Mouse (Mus musculus) liver, embryonic 16.5 days (tissue): ENCODE measurements around the gene 9530053A07Rik. TPM values are rescaled to one million over a fixed set of nuclear protein-coding genes. Genes with fewer than 3 reads are reported as not detected.

Experiments
- ATAC-seq: fragments of 200-750 bp; cut with Nextera tagmentation; 2 replicates; pipeline ENCODE4 v1.8.0; 2017; ENCODE audit warnings: low read depth, mild to moderate bottlenecking, moderate number of reproducible peaks, moderate library complexity
- H3K27ac ChIP-seq: fragments of 300-500 bp; sonication (generic); 2 replicates; pipeline ENCODE4 v1.5.1; 2014; ENCODE audit warnings: mild to moderate bottlenecking, low read length
- H3K27me3 ChIP-seq: fragments of 300-500 bp; sonication (generic); 2 replicates; pipeline ENCODE4 v1.6.1; 2014; ENCODE audit warnings: low read depth, low read length, mixed read lengths; ENCODE audit not compliant: control insufficient read depth, insufficient read depth
- H3K36me3 ChIP-seq: fragments of 300-500 bp; sonication (generic); 2 replicates; pipeline ENCODE4 v1.6.1; 2014; ENCODE audit warnings: mild to moderate bottlenecking; ENCODE audit not compliant: control insufficient read depth, insufficient read depth
- H3K4me1 ChIP-seq: fragments of 300-500 bp; sonication (generic); 2 replicates; pipeline ENCODE4 v1.6.1; 2014; ENCODE audit warnings: low read depth, low read length, mixed read lengths; ENCODE audit not compliant: control insufficient read depth
- H3K4me2 ChIP-seq: fragments of 300-500 bp; sonication (generic); 2 replicates; pipeline ENCODE4 v1.6.1; 2014; ENCODE audit warnings: low read depth, low read length, mixed read lengths
- H3K4me3 ChIP-seq: fragments of 300-500 bp; sonication (generic); 2 replicates; pipeline ENCODE4 v1.5.1; 2014; ENCODE audit warnings: low read depth, mild to moderate bottlenecking, low read length
- H3K9ac ChIP-seq: fragments of 300-500 bp; sonication (generic); 2 replicates; pipeline ENCODE4 v1.6.1; 2014; ENCODE audit warnings: low read depth, low read length
- H3K9me3 ChIP-seq: fragments of 300-500 bp; sonication (generic); replicated peaks from 2 replicates; pipeline ENCODE4 v1.6.1; 2016; ENCODE audit warnings: low read length; ENCODE audit not compliant: control insufficient read depth
- WGBS: fragments of 180-500 bp; shearing (Covaris S2); extraction: QIAGEN DNeasy Blood & Tissue Kit; methylation state at CpG from one replicate; pipeline ENCODE4 v1.1.7; 2014; ENCODE audit not compliant: insufficient replicate concordance; 5-methylcytosine and 5-hydroxymethylcytosine counted together
- polyA plus RNA-seq: library from polyadenylated mRNA; unstranded; fragments of >200 nt; fragmentation: Nextera tagmentation; extraction: Ambion mirVana; gene quantifications from 2 replicates; pipeline ENCODE4 v1.2.1, GENCODE M21; 2015

9530053A07Rik gene
- polyA plus RNA-seq, 1 experiment from 2014 or later, result not detected

DNA sequence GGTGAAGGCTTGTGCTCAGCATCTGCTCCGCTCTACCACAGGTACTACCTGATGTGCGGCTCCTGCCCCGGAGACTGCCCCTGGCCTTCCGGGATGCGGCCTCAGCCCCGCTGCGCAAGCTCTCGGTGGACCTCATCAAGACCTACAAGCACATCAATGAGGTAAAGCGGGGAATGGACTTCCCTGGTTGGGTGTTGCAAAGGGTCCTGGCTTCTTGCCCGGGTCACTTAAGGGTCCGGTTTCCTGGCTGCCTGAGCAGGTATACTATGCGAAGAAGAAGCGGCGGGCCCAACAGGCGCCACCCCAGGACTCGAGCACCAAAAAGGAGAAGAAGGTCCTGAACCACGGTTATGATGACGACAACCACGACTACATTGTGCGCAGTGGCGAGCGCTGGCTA lies 53.1 kb downstream of the 9530053A07Rik start:
- Histone ChIP-seq H3K9ac (no peak overlapping the region), H3K4me2 (no peak overlapping the region), H3K9me3 (no peaks in the 10 kb centered on the region), H3K4me3 (no peak overlapping the region), H3K4me1 (peaks cover 15% of the 10 kb centered on the region), H3K36me3 (peaks cover 51% of the 10 kb centered on the region), H3K27ac (no peak overlapping the region), H3K27me3 (no peaks in the 10 kb centered on the region)
- no peak for ATAC-seq
- 88% methylated on average over 22 of the region's 22 CpGs for WGBS

DNA sequence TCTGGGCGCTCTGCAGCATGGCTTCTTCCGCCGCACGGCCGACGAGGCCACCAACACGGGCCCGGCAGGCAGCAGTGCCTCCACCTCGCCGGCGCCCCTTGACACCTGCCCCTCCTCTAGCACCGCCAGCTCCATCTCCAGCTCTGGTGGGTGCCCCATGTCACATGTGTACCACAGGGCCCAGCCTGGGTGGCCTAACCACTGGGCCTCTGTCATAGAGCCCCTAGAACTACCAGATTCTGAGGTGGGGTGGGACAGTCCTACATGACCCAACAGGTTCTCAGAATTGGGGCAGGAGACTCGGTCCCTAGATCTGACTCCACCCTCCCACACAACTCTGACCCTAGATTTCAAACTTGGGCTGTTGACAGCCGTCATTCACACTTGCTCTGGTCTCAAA lies 56.6 kb downstream of the 9530053A07Rik start:
- Histone ChIP-seq H3K27ac (no peak overlapping the region), H3K9me3 (no peaks in the 10 kb centered on the region), H3K4me3 (no peak overlapping the region), H3K4me2 (no peak overlapping the region), H3K36me3 (peaks cover 45% of the 10 kb centered on the region), H3K4me1 (peaks cover 7% of the 10 kb centered on the region), H3K27me3 (no peaks in the 10 kb centered on the region), H3K9ac (no peak overlapping the region)
- 86% methylated on average over 14 of the region's 14 CpGs for WGBS
- ATAC-seq, result no peak

DNA sequence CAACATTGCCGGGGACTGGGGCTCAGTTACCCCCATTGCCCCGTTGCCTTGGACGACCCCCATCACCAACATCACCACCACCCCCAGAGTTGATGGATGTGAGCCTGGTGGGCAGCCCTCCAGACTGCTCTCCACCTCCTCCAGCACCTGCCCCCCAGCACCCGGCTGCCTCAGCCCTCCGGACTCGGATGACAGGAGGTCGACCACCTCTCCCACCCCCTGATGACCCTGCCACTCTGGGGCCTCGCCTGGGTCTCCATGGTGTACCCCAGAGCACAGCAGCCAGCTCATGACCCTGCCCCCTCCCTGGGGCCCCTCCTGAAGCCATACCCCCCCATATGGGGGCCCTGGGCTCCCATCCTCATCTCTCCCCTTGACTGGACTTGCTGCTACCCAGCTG lies 57.4 kb downstream of the 9530053A07Rik start:
- Histone ChIP-seq H3K4me2 (no peak overlapping the region), H3K9me3 (no peaks in the 10 kb centered on the region), H3K36me3 (peaks cover 42% of the 10 kb centered on the region), H3K4me3 (no peak overlapping the region), H3K4me1 (no peaks in the 10 kb centered on the region; the same call in 1 of the 2 replicates), H3K27ac (no peak overlapping the region), H3K27me3 (no peaks in the 10 kb centered on the region), H3K9ac (no peak overlapping the region)
- 81% methylated on average over 8 of the region's 8 CpGs for WGBS
- no peak for ATAC-seq

DNA sequence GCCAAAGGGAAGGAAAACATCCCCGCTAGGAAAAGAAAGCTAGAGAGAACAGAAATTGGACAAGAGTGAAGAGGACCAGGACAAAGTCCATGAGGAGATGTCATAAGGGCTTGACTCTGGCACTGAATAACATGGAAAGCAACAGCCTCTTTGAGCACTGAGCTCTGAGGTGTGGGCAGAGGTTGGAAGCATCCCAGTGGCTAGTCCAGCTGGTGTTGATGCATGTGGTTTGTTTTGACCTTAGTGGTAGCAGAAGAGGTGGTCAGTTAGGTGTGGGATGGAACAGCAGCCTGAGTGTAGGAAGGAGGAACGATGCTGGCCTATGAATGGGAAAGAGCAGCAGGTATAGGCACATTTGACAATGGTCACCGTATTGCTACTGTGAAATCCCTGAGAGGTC lies 62.2 kb downstream of the 9530053A07Rik start:
- Histone ChIP-seq H3K27ac (no peak overlapping the region), H3K4me3 (no peak overlapping the region), H3K4me1 (no peaks in the 10 kb centered on the region), H3K4me2 (no peak overlapping the region), H3K9ac (no peak overlapping the region), H3K36me3 (peaks cover 6% of the 10 kb centered on the region), H3K27me3 (no peaks in the 10 kb centered on the region), H3K9me3 (no peaks in the 10 kb centered on the region)
- ATAC-seq, result no peak
- WGBS, result 87% methylated on average over 3 of the region's 3 CpGs

DNA sequence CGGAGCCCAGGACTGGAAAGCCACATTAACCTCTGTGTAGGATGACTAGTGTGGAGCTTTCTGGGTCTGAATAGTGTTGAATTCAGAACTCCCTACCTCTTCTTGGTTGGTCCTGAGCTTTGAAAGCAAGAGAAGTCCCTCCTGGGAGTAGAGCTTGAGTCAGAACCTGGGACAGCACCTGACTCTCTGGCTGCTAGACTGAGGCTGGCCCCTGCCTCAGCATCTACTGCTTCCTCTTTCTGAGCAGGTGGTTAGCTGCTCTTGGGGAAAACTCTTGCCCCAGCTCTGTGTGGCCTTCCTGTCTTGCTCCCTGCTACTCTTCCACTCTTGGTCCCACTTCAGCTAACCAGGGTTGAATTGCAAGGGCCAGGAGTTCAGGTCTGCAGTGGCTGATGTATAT lies 62.6 kb downstream of the 9530053A07Rik start:
- Histone ChIP-seq H3K4me2 (no peak overlapping the region), H3K9ac (no peak overlapping the region), H3K27me3 (no peaks in the 10 kb centered on the region), H3K4me1 (no peaks in the 10 kb centered on the region), H3K4me3 (no peak overlapping the region), H3K36me3 (peaks cover 3% of the 10 kb centered on the region; the same call in 1 of the 2 replicates), H3K9me3 (no peaks in the 10 kb centered on the region), H3K27ac (no peak overlapping the region)
- no peak for ATAC-seq
- 83% methylated on average over 1 of the region's 1 CpGs for WGBS

DNA sequence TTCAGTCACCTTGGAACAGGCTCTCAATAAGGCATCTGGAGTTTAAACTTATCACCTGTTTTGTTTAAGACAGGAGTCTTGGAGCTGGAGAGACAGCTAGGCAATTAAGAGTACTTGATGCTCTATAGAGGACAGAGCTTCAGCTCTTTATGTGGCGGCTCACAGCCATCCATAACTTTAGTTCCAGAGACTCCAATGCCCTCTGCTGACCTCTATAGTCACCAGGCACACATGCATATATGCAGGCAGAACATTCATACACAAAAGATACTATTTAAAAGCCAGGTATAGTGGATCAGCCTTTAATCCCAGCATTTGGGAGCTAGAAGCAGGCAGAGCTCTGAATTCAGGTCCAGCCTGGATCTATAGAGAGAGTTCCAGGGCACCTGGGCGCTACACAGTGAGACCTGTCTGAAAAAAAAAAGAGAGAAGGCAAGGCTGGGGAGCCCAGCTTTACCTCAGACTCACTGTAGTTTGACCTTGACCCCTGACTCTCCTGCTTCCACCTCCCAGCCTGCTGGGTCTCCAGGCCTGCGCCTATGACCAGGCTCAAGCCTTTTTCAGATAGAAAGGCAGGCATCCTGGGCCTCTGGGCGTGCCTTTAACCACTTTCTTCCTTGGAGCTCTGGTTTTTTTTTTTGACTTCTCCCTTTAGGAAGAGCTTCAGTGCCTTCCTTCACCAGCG lies 66.3 kb downstream of the 9530053A07Rik start:
- ATAC-seq, result no peak
- Histone ChIP-seq H3K4me3 (no peak overlapping the region), H3K9ac (no peak overlapping the region), H3K27me3 (no peaks in the 10 kb centered on the region), H3K9me3 (no peaks in the 10 kb centered on the region), H3K27ac (no peak overlapping the region), H3K4me1 (no peaks in the 10 kb centered on the region), H3K36me3 (no peaks in the 10 kb centered on the region), H3K4me2 (no peak overlapping the region)
- WGBS, result 66% methylated on average over 5 of the region's 5 CpGs

DNA sequence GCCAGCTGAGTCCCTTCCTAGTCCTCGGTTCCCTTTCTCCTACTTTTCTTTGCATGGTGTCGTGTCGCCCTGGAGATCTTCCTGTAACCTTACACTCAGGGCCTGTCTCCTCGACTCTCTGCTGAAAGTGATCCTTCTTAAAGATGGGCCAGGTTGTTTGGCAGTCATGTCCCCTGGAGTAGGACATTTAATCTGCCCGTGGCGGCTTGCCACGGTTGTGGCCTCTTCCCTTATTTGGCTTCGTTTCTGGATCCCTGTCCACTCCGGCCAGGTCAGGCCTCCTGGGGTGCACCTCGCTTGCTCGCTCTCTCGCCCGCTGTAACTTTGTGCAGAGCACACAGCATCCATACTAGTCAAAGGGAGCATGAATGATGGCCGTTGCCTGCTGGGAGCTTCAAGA lies 67.3 kb downstream of the 9530053A07Rik start:
- H3K4me2 ChIP-seq, result no peak overlapping the region
- H3K9me3 ChIP-seq, result no peaks in the 10 kb centered on the region
- ATAC-seq, result no peak
- no peak overlapping the region for H3K4me3 ChIP-seq
- no peaks in the 10 kb centered on the region for H3K27me3 ChIP-seq
- H3K27ac ChIP-seq, result no peak overlapping the region
- WGBS, result 79% methylated on average over 14 of the region's 14 CpGs
- H3K36me3 ChIP-seq, result no peaks in the 10 kb centered on the region
- no peak overlapping the region for H3K9ac ChIP-seq
- no peaks in the 10 kb centered on the region for H3K4me1 ChIP-seq

DNA sequence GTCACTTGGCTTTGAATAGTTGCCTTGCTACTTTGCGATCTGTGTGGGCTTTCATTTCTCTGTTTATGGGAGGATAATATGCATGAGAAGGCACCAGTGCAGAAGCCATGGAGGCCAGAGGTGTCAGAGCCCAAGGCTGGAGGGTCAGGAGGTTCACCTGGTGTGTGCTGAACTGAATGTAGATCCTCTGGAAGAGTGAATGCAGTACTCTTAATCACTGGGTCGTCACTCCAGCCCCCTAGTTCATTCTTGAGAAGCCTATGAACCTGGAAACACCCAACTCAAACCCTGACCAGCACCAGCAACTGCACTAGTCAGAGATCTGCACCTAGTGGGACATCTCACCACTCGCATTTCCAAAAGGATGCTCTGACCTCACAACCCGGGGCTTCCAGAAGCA lies 69.8 kb downstream of the 9530053A07Rik start:
- H3K9ac ChIP-seq, result no peak overlapping the region

DNA sequence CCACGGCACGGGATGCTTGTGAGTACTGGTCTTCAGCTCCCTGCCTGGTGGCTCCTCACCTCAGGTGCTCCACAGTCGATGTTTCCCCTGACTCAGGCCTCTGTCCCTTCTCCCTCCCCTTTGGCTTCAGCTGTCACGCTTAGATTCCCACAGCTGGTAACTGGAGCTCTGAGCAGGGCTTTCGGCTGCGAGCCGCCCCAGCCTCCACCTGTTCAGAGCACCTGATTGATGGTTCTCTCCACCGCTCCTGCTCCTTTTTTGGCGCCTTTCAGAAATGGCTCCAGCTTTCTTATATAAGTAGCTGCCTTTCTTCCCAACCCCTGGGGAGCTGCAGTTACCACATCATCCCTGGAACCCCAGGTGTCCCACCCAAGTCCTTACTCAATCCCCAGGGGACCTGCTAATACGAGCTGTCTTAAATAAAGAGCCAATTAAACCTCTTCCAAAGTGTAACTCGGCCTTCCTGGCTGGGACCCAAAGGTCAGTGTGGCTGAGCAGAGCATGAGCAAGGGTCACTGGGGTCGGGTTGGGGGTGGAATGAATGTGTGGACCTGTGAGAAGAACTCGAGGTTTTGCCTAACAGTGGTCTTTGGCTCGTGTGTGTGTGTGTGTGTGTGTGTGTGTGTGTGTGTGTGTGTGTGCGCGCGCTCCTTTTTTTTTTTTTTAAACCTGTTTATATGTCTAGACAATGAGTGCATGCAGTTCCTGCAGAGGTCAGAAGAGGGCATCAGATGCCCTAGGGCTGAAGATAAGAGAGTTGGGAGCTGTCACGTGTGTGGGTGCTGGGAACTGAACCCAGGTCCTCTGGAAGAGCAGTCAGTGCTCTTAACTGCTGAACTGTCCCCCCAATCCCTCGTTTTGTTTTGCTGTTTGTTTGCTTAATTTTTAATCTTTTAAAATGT lies 74.2 kb downstream of the 9530053A07Rik start:
- Histone ChIP-seq H3K27ac (no peak overlapping the region), H3K4me2 (no peak overlapping the region), H3K36me3 (no peaks in the 10 kb centered on the region), H3K27me3 (no peaks in the 10 kb centered on the region), H3K4me3 (no peak overlapping the region), H3K4me1 (no peaks in the 10 kb centered on the region), H3K9ac (no peak overlapping the region), H3K9me3 (no peaks in the 10 kb centered on the region)
- ATAC-seq, result peak; percentile 65
- 57% methylated on average over 19 of the region's 19 CpGs for WGBS

More for the DNA sequence above, 69.8 kb downstream of the 9530053A07Rik start:
- 54% methylated on average over 4 of the region's 4 CpGs for WGBS
- no peak for ATAC-seq
- no peaks in the 10 kb centered on the region for H3K27me3 ChIP-seq
- no peaks in the 10 kb centered on the region for H3K9me3 ChIP-seq
- H3K36me3 ChIP-seq, result no peaks in the 10 kb centered on the region
- H3K4me1 ChIP-seq, result no peaks in the 10 kb centered on the region
- no peak overlapping the region for H3K4me3 ChIP-seq
- no peak overlapping the region for H3K27ac ChIP-seq
- no peak overlapping the region for H3K4me2 ChIP-seq
